Mouse (Mus musculus) myocyte (in vitro differentiated cells): ENCODE results near the gene Slc34a1. TPM values are rescaled to one million over a fixed set of nuclear protein-coding genes. Genes with fewer than 3 reads are reported as not detected.

Experiments used
- H3K27me3 ChIP-seq: one replicate; pipeline ENCODE4 v1.6.1; 2011; ENCODE audit not compliant: control insufficient read depth, insufficient read depth, insufficient read length
- H3K36me3 ChIP-seq: one replicate; pipeline ENCODE4 v1.6.1; 2011; ENCODE audit not compliant: control insufficient read depth, insufficient read depth
- H3K4me2 ChIP-seq: one replicate; pipeline ENCODE4 v1.6.1; 2011; ENCODE audit warnings: low read depth, control low read depth
- H3K4me3 ChIP-seq: one replicate; pipeline ENCODE4 v1.5.1; 2011; ENCODE audit warnings: mild to moderate bottlenecking, control low read depth, moderate library complexity
- H3K79me2 ChIP-seq: one replicate; pipeline ENCODE4 v1.6.1; 2011; ENCODE audit not compliant: control insufficient read depth, insufficient read depth
- H3ac ChIP-seq: one replicate; pipeline ENCODE4 v1.6.1; 2011; ENCODE audit not compliant: control insufficient read depth, insufficient read length
- CEBPB ChIP-seq: IDR thresholded peaks from 2 replicates; pipeline ENCODE4 v1.6.1; 2011; ENCODE audit warnings: mild to moderate bottlenecking, moderate library complexity; ENCODE audit not compliant: poor library complexity, insufficient read depth, severe bottlenecking
- E2F4 ChIP-seq: IDR thresholded peaks from one replicate; pipeline ENCODE4 v1.6.1; 2011; ENCODE audit warnings: mild to moderate bottlenecking, control low read depth, moderate library complexity; ENCODE audit not compliant: insufficient read depth
- MAX ChIP-seq: IDR thresholded peaks from one replicate; pipeline ENCODE4 v1.6.1; 2011; ENCODE audit warnings: low read depth, mild to moderate bottlenecking, control low read depth
- MYOD1 ChIP-seq, 3 experiments: IDR thresholded peaks; one replicate each; pipeline ENCODE4 v1.6.1; 2011; ENCODE audit warnings: control low read depth in 2 of 3, low read depth in 2 of 3, mild to moderate bottlenecking in 2 of 3, moderate library complexity in 1 of 3; ENCODE audit not compliant: insufficient read length in 2 of 3, control insufficient read depth in 1 of 3
- MYOG ChIP-seq, 3 experiments: IDR thresholded peaks; one replicate each; pipeline ENCODE4 v1.6.1; 2011; ENCODE audit warnings: control low read depth in 2 of 3, low read depth in 2 of 3, mild to moderate bottlenecking in 2 of 3; ENCODE audit not compliant: insufficient read length in 2 of 3, control insufficient read depth in 1 of 3, insufficient read depth in 1 of 3
- POLR2A ChIP-seq: IDR thresholded peaks from one replicate; pipeline ENCODE4 v1.6.1; 2011; ENCODE audit warnings: low read depth, mild to moderate bottlenecking, control low read depth, moderate library complexity; ENCODE audit not compliant: insufficient read length
- POLR2AphosphoS2 ChIP-seq: IDR thresholded peaks from one replicate; pipeline ENCODE4 v1.6.1; 2011; ENCODE audit warnings: low read depth, control low read depth; ENCODE audit not compliant: insufficient read length
- REST ChIP-seq: IDR thresholded peaks from one replicate; pipeline ENCODE4 v1.6.1; 2011; ENCODE audit warnings: mild to moderate bottlenecking, control low read depth, moderate library complexity; ENCODE audit not compliant: insufficient read depth, insufficient read length
- SRF ChIP-seq: IDR thresholded peaks from one replicate; pipeline ENCODE4 v1.6.1; 2011; ENCODE audit warnings: low read depth; ENCODE audit not compliant: control insufficient read depth, insufficient read length
- TCF12 ChIP-seq: IDR thresholded peaks from one replicate; pipeline ENCODE4 v1.6.1; 2011; ENCODE audit warnings: mild to moderate bottlenecking, control low read depth; ENCODE audit not compliant: poor library complexity, insufficient read depth, severe bottlenecking
- TCF3 ChIP-seq: IDR thresholded peaks from one replicate; pipeline ENCODE4 v1.6.1; 2011; ENCODE audit warnings: low read depth, control low read depth; ENCODE audit not compliant: insufficient read length
- USF1 ChIP-seq: IDR thresholded peaks from one replicate; pipeline ENCODE4 v1.6.1; 2011; ENCODE audit warnings: low read depth, mild to moderate bottlenecking, control low read depth, moderate library complexity
- polyA plus RNA-seq: library from polyadenylated mRNA; unstranded; fragments of >200 nt; fragmentation: generic; extraction: Trizol; gene quantifications from one replicate; pipeline ENCODE4 v1.2.1, GENCODE M21; 2012; ENCODE audit warnings: missing spikeins

The Slc34a1 gene
- polyA plus RNA-seq, 1 experiment: 0.04 TPM

DNA sequence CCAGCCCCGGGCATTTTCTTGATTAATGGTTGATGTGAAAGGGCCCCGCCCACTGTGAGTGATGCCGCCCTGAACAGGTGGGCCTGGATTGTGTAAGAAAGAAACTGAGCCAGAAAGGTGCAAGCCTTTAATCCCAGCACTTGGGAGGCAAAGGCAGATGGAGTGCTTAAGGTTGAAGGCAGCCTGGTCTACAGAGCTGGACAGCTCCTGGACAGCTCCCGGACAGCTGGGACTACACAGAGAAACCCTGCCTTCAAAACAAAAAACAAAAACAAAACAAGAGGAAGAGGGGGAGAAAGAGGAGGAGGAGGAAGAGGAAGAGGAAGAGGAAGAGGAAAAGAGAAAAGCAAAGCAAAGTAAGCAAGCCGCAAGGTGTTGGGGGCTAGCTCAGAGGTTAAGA is 21.2 kb downstream of the Slc34a1 start:
- Histone ChIP-seq H3K79me2 (no peaks in the 10 kb centered on the region), H3K27me3 (peaks cover 28% of the 10 kb centered on the region), H3K4me2 (no peak overlapping the region), H3K36me3 (no peaks in the 10 kb centered on the region), H3ac (no peak overlapping the region), H3K4me3 (no peak overlapping the region)
- TF ChIP-seq CEBPB (no peak), REST (peak; percentile 76)

DNA sequence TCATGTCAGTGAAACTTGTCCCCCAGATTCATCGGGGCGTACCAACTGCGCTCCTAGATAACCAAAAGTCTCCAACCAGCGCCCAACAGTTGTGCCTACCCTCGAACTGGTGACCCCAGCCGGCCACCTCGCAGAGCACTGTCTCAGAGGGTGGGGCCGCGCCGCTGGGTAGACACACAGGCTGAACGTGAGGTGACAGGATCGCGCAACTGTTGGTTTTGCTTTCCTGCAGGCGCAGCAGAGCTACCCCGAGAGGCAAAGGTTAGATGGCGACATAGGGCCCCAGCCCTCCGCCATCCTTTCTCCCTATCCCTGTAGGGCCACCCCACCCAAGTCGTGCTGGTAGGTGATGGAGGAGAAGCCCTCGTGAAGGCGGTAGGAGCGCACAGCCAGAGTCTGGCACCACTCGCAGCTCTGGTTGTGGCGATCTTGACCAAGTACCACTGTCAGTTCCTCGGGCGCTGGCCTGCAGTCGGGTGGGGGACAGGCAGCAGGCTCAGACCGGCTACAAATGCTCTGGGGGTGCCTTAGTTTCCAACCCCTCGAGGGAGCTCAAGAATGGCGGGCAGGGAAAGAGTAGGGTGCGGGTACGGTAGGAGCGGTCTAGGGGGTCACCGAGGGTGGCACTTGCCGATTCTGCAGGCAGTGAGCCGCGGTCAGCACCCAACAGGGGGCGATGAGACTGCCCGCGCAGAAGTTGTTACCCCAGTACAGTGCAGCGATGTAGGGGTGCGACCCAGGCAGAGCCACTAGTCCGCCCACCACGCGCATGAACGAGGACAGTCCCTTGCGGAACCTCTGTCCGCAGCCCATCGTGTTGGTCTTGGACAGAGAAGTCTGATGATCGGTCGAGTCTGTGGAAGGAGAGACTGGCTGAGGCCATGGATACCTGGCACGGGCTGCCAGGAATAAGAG is 22.3 kb downstream of the Slc34a1 start:
- Histone ChIP-seq H3ac (no peak overlapping the region), H3K79me2 (no peaks in the 10 kb centered on the region), H3K36me3 (no peaks in the 10 kb centered on the region), H3K4me2 (no peak overlapping the region), H3K4me3 (no peak overlapping the region), H3K27me3 (peaks cover 28% of the 10 kb centered on the region)
- no peak for TF ChIP-seq POLR2A
- no peak for TF ChIP-seq TCF3
- TF ChIP-seq E2F4: no peak
- no peak for TF ChIP-seq POLR2AphosphoS2
- TF ChIP-seq CEBPB: no peak
- TF ChIP-seq USF1: no peak
- TF ChIP-seq REST: no peak
- no peak for TF ChIP-seq MAX
- no peak for TF ChIP-seq SRF
- no peak for TF ChIP-seq MYOG (IDR thresholded peaks at IDR 0.05; ENCODE audit: control insufficient read depth in 1 of 3, insufficient read depth in 1 of 3, insufficient read length in 2 of 3, low read depth in 2 of 3)
- TF ChIP-seq MYOD1 (IDR thresholded peaks at IDR 0.05; ENCODE audit: control insufficient read depth in 1 of 3, insufficient read length in 2 of 3, low read depth in 2 of 3): no peak
- TF ChIP-seq TCF12: no peak

DNA sequence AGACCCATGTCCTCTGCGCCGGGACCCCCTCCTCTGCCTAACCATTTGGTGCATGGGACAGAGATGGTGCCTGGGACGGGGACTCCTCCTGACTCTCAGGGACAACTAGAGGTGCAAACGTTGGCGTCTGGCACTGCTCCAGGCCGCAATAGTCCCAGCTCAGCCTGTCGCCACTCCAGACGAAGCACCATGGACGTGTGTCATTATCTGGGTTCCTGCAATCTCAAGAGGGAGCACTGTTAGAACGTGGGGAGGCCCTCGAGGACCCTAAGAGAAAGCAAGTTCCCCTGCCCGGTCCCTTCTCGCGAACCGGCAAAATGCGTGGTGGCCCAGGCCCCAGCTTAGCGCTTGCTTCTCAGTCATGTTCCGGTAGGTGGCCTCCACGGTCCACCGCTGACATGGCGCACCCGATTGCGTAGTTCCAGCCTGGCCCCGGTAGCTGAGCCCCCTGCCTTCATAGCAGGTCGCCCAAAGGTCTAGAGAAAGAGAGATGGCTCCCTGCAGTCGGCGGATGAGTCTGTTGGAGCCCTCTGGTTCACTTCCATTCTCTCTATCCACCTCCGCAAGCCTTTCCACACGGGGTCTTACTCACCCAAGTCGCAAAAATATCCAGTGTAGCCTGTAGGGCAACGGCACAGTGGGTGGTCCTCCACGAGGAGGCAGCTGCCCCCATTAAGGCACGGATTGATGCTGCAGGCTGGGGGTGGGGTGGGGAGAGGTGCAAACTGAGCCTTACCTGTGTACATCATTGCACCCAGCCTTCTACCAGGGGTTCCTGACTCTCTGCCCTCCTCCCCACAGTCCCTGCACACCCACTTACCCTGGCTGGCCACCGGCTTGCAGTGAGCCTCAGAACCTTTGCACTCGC is 23.2 kb downstream of the Slc34a1 start:
- Histone ChIP-seq H3K36me3 (no peaks in the 10 kb centered on the region), H3K27me3 (peaks cover 29% of the 10 kb centered on the region), H3ac (no peak overlapping the region), H3K4me2 (no peak overlapping the region), H3K79me2 (no peaks in the 10 kb centered on the region), H3K4me3 (no peak overlapping the region)
- TF ChIP-seq REST (no peak), SRF (no peak), TCF3 (no peak), MAX (no peak), CEBPB (no peak), POLR2A (no peak), TCF12 (no peak), MYOG (IDR thresholded peaks at IDR 0.05; ENCODE audit: control insufficient read depth in 1 of 3, insufficient read depth in 1 of 3, insufficient read length in 2 of 3, low read depth in 2 of 3) (no peak)

DNA sequence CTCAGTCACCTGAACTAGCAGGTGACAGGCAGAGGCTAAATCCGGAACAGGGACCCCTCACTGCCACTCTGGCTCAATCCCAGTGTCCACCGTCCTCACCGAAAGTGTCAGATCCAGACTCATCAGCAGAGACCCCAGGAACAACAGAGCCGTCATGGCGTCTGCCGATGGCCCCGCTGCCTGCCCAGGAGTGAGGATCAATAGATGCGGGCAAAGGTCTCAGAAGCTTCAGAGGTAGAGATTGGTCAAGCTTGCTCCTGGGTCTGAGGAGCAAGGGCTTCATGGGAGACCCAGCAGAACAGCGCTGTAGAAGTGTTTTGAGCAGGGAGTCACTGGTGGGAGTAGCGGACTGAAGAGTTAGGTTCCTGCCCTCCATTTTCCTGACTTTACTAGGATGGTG is 28.6 kb downstream of the Slc34a1 start, which contains the start of gene F12:
Gene F12, minus strand, starts transcription at position 181 of the 400 bp plus-strand sequence.
- H3K4me3 ChIP-seq: no peak within 1 kb of the TSS
- H3K27me3 ChIP-seq: peaks cover 22% of the 10 kb centered on the region
- no peak within 1 kb of the TSS for H3K4me2 ChIP-seq
- no peak within 1 kb of the TSS for H3ac ChIP-seq
- no peaks in the 10 kb centered on the region for H3K79me2 ChIP-seq
- H3K36me3 ChIP-seq: no peaks in the 10 kb centered on the region
- no peak for TF ChIP-seq MYOG (IDR thresholded peaks at IDR 0.05; ENCODE audit: control insufficient read depth in 1 of 3, insufficient read depth in 1 of 3, insufficient read length in 2 of 3, low read depth in 2 of 3)
- TF ChIP-seq REST: no peak
- no peak for TF ChIP-seq MYOD1 (IDR thresholded peaks at IDR 0.05; ENCODE audit: control insufficient read depth in 1 of 3, insufficient read length in 2 of 3, low read depth in 2 of 3)
- no peak for TF ChIP-seq USF1
- no peak for TF ChIP-seq MAX
- no peak for TF ChIP-seq SRF
- no peak for TF ChIP-seq POLR2A
- no peak for TF ChIP-seq TCF12
- TF ChIP-seq POLR2AphosphoS2: no peak
- TF ChIP-seq E2F4: no peak
- TF ChIP-seq CEBPB: no peak
- no peak for TF ChIP-seq TCF3
